Mouse (Mus musculus) left cerebral cortex, postnatal 36 days (tissue): ENCODE results near the gene Il17rb. TPM values are rescaled to one million over a fixed set of nuclear protein-coding genes. Genes with fewer than 3 reads are reported as not detected.

Source experiments
- DNase-seq, 2 experiments: peaks; one replicate each; pipeline ENCODE4 v3.0.0; 2021 to 2022; ENCODE audit warnings: low spot score in 2 of 2, mixed read lengths in 1 of 2
- intact Hi-C: fragments of 180-260 bp; cut with DNase I; formaldehyde crosslinking; loops from one replicate; pipeline ENCODE4 v1.15.1; 2025
- total RNA-seq, 2 experiments: library from RNA; stranded (reverse); gene quantifications; 2 replicates each; pipeline ENCODE4 v1.2.3; 2021

Gene Il17rb
- total RNA-seq = 1 to 10 TPM in 1 of 2 experiments, under 1 TPM in 1; 0.86 to 1.2 TPM

- intact Hi-C loops = no loop called here
Observed at GRCm38 (mm10) chr14:30008733-30009575, at the start of gene Il17rb, which contains the start of gene Chdh. Gene Il17rb, minus strand, starts transcription at chr14:30008896. Gene Chdh, plus strand, starts transcription at chr14:30009023.

DNA sequence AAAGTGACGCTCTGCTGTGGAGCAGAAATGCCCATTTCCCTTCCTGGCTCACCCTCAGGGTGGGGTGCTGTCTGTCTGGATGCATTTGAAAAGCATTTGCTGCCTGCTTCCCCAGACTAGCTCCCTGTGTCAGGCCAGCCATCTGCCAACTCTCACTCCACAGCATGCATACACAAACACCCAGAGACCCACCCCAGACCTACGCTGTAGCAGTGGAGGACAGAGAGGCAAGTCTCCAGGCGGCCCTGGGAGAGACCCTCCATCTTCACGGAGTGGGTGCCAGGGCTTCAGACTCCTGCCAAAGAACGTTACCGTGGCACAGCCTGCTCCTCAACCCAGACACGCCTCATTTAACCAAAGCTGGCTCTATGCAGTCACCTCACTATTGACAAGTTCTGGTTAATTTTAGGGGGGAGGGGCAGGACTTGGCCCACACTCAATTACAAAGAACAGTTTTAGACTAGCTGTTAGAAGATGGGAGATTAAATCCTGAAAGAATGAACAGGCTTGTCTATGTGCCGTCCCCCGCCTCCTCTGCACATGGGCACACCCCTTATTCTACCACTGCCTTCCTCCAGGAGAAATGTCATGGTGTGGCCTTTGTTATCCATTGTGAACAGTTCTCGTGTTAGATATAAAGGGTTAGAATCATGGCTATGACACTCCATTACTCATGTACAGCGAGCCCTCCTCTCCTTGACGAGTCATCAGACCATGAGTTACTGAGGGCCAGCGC lies 47.5 kb upstream of the Il17rb start:
- DNase-seq = no peak
- intact Hi-C loops = no loop called here

More at GRCm38 (mm10) chr14:30008733-30009575, at the start of gene Il17rb, which contains the start of gene Chdh:
- peak in 1 of 2 experiments; percentile 30 for DNase-seq

- DNase-seq = no peak
- intact Hi-C loops = no loop called here
Observed at GRCm38 (mm10) chr14:30054922-30055321, 46.2 kb upstream of the Il17rb start.

- DNase-seq = no peak
- intact Hi-C loops = no loop called here
Observed at GRCm38 (mm10) chr14:30050280-30050679, 41.6 kb upstream of the Il17rb start.

DNA sequence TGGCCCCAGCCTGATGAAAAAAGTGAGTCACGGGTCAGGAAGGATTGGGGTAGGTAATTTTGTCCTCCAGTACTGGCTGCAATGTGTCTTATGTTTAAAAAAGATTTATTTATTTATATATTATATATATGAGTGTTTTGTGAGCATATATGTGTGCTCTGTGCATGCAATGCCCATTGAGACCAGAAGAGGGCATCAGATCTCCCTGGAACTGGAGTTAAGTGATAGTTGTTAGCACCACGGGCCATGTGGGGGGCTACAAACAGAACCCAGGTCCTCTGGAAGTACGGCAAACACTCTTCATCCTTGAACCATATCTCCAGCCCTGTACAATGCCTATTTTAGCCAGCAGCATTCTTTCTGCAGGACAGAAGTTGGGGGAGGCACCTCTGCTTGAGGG lies 39.4 kb upstream of the Il17rb start:
- DNase-seq = no peak
- intact Hi-C loops = no loop called here

DNA sequence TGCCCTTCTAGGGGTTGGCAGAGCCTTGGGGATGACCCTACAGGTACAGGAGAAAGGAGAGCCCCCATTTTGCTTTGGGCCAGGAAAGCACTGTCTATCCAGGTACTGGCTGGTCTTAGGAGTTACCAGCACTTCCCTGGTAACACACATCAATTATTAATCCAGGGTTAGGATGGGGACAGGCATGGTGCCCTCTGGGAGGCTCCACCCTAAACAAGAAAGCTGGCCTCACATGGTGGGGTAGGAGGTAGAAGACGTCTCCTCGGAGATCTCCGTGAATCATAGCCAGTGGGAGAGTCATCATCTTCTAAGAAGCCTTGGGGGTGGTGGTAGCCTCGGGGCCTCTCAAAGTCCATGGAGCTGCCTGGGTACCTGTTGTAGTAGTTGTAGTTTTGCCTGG lies 38.3 kb upstream of the Il17rb start:
- intact Hi-C loops = no loop called here

GRCm38 (mm10) chr14:30045704-30046220 lies 37.1 kb upstream of the Il17rb start:
- DNase-seq = no peak
- intact Hi-C loops = no loop called here

More for the DNA sequence above, 38.3 kb upstream of the Il17rb start:
- no peak for DNase-seq

DNA sequence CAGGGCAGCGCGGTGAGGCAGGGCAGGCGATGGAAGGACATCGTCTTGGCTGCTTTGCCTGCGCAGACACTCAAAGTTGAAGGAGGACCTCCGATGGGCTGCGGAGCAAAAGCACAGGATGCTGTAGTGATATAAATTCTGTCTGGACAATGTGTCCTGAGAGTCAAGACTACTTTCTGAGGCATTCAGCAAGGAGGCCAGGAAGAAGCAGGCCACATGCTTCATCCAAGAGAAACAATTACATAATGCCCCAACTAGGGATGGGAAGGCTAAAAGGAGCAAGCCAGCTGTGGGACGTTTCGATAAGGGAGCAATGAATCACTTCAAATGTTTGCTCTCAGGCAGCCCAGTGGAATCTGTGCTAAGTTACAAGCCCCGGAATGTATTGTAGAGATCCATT lies 36.5 kb upstream of the Il17rb start:
- DNase-seq = no peak
- intact Hi-C loops = no loop called here

- intact Hi-C loops = no loop called here
- no peak for DNase-seq
Observed at GRCm38 (mm10) chr14:30043356-30043940, 34.8 kb upstream of the Il17rb start.

GRCm38 (mm10) chr14:30041836-30042235 lies 33.1 kb upstream of the Il17rb start:
- intact Hi-C loops = no loop called here
- DNase-seq = no peak

DNA sequence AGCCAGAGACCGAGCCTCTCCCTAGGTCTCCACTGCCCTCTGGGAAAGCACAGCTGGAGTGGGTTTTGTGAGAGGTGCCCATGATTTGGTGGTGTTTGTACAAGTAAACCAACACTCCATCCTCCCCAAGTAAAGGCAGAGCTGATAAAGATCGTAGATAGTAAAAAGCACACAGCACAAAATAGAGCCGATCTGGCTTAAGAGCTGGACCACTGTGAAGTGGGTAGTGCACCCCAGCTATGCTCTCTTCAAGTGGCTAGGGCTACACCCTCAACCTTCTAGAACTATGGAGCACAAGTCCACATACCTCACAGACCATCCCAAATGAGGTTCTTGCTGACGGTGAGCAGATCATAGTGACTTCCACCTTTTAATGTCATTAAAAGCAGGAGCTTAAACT lies 30.7 kb upstream of the Il17rb start:
- no peak for DNase-seq
- intact Hi-C loops = no loop called here

DNA sequence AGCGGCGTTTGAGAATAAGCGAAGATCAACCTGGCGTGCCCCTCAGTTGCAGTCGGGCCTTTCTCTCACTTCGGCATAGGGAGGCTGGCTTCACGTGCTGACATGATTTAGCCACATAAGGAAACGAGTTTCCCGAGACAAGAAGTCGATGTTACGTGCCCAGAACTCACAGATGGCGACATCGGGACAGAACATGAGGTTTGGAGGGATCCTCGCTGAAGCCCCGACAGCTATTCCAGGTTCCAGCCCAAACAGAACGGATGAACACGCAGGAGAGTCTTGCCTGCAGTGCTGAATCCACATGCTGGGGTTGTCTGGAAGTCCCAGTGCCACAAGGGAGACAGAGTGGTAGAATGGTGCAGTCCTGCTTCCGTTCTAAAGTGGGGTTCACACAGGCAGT lies 29.7 kb upstream of the Il17rb start:
- no peak for DNase-seq
- intact Hi-C loops = no loop called here

- intact Hi-C loops = no loop called here
- no peak for DNase-seq
Observed at GRCm38 (mm10) chr14:30033405-30033804, 24.7 kb upstream of the Il17rb start.

GRCm38 (mm10) chr14:30027378-30027777 lies 18.7 kb upstream of the Il17rb start:
- intact Hi-C loops = no loop called here
- DNase-seq = no peak

DNA sequence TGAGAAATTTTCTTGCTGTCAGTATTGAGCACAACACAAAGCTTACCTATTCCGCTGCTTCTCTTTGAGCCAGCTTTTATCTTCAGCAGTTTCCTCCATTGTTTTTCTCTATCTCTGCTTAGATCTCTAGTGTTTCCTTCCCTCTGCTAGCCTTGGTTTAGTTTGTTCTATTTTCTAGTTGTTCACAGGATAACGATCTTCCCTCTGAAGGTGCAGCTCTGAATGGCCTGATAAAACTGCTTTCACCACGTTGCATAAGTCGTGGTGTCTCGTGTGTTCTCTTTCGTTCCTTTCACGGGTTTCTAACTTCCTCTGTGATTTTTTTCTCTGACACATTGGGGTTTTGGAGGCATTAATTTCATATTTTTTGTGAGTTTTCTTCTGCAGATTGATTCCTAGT lies 15.7 kb upstream of the Il17rb start:
- intact Hi-C loops = no loop called here
- no peak for DNase-seq

DNA sequence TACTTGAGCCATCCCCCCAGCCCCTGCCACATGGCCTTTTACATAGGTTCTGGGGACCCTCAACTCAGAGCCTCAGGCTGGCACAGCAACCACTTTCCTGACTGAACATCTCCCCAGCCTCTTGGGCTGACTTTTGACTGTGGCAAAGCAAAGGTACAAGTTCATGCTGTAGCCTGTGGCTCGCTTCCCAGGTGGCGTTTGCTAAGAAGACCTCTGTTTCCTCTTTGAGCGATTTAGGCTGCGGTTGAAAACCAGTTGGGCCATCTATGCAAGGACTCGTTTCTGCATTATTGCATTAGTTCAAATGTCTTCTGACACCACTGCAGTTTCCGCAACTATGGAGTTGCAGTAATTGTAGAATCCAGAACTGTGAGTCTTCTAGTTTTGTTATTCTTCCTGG lies 13.8 kb upstream of the Il17rb start:
- no peak for DNase-seq
- intact Hi-C loops = no loop called here

DNA sequence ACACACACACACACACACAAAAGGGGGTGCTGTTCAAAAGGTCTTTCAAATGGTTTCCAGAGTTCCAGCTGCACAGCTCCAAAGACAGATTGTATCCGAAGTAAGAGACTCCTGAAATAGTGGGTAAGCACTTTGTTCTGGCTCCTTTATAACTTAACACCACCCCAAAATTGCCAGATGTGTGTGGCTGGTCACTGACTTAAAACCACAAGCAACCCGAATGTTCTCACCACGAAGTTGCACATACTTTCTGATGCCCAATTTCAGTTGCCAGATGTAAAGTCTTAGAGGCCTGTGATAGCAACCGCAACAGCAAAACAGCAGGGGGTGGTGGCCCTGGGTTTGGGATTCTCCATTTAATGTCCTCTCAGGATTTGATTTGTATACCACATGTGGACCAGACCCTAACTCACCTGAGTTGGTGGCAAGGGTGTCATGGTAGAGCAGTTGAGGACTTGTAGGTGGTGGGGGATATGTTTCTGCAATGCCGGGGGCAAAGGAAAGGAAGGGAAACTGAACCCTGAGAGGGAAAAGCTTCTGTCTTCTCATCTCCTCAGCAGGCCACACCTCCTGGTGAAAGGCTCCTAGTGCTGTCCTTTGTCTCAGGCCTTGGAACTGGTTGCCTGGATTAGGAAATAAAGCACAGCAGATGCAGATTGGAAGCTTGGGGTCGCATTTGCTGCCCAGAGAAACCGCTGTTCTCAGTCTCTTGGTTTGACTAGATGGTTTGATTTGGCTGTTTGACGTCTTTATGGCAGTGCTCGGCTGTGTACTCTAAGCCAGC lies 11.3 kb upstream of the Il17rb start:
- no peak for DNase-seq
- intact Hi-C loops = no loop called here

GRCm38 (mm10) chr14:30019375-30019774 lies 10.7 kb upstream of the Il17rb start:
- intact Hi-C loops = no loop called here
- no peak for DNase-seq

DNA sequence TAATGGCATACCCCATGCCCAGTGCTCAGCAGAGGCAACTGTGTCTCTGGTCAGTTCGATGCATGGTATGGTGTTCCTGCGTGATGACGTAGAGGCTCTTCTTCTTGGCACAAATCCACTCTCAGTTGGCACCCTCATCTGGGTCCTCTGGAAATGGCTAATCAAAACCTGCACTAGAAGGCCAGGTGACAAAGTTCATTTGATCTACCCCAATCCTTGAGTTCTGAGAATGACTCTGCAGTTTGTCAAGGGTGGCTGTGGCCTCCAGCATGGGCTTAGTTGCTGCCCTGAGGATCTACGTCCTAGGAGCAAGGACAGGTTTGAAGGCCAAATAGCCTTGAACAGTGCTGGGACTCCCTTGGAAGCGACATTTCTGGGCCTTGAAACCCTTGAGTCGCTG lies 10.2 kb upstream of the Il17rb start:
- intact Hi-C loops = no loop called here
- DNase-seq = no peak

DNA sequence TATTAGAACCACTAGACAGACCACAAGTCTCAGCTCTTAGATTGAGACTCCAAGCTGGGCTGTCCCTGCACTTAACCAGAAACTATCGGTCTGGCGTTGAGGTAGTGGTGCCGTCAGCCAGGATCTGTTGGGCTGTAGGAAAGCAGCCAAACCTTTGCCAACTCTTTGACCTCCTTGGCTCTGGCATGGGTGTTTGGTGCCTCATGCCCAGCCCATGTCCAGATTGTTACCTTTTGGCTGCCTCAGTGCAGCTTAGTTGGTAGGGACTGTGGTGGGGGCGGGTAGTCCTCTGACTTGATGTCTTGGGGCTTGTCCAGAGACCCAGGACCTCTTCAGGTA lies 9.7 kb upstream of the Il17rb start:
- intact Hi-C loops = no loop called here
- no peak for DNase-seq
